Mouse (Mus musculus): ENCODE results near the gene Dlg1.
"Not testable (repeated sequence)": the region's sequence is repeated elsewhere in the genome, so short reads cannot be mapped to it uniquely, and the experiment has no call there.

The Dlg1 gene

GRCm38 (mm10) chr16:31657502-31657901 lies 5.7 kb upstream of the Dlg1 start:
- no peak for DNase-seq

DNA sequence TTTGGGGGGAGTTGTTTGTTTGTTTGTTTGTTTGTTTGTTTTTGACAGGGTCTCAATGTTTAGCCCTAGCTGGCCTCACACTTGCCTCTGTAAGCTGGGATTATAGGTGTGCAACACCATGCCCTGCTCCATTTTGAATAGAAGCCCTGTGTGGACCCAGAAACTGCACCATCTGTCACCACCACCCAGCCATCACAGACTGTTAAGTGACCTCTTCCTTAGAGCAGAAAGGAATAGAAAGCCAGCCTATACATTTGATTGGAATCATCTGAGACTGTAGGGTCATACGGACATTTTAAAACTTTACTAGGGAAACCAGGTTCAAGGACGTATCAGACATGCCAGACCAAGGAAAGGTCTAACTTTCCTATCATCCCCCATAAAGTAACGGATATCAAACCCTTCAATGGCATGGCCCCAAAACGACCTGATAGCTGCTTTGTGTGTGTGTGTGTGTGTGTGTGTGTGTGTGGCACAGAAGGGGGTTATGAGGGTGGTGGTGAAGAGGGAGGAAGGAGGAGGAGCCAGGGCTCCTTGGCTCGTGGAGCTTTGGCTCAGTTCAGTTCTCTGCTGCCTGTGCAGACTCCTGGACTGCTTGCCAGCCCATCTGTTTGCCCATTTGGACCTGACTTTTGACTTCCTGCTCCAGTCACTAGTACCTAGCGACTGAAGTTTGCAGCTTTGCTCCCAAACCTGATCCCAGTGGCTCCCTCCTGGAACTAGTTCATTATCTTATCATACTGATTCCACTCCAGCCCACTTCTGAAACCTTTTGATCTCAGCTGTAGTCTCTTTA lies 4.5 kb upstream of the Dlg1 start:
- DNase-seq = no peak

- no peak for DNase-seq
Measured at GRCm38 (mm10) chr16:31659453-31659852, 3.8 kb upstream of the Dlg1 start.

GRCm38 (mm10) chr16:31662556-31663378 lies 476 bp upstream of the Dlg1 start:
- no peak for DNase-seq

- no peak for DNase-seq
Measured at GRCm38 (mm10) chr16:31664287-31664597, 999 bp downstream of the Dlg1 start.

DNA sequence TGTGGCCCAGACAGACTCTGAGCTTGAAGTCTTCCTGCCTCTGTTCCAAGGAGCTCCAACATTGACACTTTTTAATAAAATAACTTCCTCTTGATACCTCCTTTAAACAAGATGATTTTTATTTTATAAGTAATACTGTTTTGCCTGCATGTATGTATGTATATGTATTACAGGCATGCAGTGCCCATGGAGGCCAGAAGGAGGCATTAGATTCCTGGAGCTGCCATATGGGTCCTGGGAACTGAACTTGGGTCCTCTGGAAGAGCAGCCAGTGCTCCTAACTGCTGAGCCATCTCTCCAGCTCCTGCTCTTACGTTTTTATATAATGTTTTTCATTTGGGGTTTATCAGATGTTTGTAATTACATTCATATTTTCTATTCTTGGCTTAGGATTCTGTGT lies 9.0 kb downstream of the Dlg1 start:
- DNase-seq = no peak

GRCm38 (mm10) chr16:31677463-31677862 lies 14.2 kb downstream of the Dlg1 start:
- no peak for DNase-seq

DNA sequence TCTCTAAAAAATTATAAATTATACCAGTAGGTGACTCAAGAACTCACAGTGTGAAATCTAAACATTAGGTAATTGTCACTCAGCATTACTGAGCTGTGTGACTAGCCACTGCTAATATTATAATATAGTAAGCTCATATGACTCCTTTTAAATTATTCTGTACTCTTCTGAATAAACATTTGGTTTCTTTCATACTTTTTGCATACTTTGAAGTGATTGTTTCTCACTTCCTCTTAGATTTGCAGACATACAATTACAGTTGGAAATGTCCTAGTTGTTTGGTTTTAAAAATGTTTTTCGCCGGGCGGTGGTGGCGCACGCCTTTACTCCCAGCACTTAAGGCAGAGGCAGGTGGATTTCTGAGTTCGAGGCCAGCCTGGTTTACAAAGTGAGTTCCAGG lies 19.0 kb downstream of the Dlg1 start:
- DNase-seq = no peak

- DNase-seq = no peak
Measured at GRCm38 (mm10) chr16:31683670-31684430, 20.6 kb downstream of the Dlg1 start.

DNA sequence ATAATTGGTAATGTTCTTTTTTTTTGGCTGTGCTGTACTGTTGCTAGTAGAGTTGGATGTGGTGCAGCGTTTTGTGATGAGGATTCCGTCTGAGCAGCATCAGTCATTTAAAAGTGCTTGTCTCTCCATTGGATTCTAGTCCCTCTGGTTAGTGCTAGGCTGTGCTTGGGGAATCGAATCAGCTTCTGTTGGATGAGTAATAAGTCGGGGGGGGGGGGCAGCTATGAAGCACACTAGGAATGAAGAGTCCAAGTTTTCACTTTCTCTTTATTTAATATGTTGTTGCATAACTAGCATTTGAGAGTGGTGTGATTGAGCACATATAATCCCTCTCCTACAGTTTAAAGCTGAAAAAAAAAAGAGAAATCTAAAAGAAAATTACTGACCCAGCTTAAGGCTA lies 21.5 kb downstream of the Dlg1 start:
- no peak for DNase-seq

DNA sequence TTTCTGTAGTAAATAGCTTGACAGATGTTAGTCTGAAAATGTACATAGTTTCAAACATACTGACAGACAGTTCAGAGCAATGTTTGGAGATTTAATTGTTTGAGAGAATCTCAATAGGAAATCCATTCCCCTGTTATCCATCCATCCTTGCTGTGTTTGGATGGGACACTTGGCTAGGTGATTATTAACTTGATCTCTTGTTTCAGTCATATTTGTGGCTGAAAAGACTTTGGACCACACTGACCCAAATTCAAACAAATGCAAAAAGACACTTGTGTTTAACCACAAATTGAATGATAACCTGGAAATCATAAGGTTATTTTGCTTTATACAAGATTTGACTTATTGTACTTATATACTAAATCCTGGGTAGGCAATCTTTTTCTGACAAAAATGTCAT lies 24.5 kb downstream of the Dlg1 start:
- no peak for DNase-seq

GRCm38 (mm10) chr16:31695286-31696020 lies 32.2 kb downstream of the Dlg1 start:
- DNase-seq = no peak

DNA sequence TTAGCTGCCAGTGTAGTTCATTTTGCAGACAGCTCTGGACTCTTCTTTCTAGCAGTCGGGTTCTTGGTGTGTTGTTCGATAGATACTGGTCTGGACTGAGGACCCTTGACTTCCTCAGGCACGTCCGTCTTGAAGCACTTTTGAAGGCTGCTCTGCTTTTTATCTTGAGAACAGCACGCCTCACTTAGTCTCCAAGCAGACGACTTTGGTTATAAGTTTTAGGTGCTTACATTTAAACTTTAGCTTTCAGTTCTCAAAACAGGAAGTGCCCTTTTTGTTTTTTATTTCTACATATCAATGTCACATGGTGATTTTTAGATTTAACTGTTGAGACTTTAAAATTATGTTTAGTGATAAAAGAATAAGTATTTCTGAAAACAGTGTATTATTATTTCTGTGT lies 33.1 kb downstream of the Dlg1 start:
- no peak for DNase-seq

DNA sequence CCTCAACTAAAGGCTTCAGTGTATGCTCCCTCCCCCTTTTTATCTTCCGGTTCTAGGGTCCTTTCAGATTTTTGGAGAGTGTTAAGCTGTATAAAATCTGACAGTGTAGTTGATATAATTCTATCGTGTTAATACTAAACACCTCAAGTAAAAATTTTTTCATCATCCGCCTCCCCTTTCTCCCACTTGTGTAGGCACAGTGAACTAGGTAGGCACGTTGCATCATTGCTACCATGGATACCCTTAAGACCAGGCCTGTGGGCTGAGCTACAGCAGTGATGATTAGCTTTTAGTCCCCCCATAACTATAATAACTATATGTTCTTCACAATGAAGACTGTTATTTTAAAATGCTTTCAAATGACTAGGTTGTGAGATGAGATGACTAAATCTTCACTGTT lies 34.1 kb downstream of the Dlg1 start:
- DNase-seq = no peak

GRCm38 (mm10) chr16:31705213-31705612 lies 42.0 kb downstream of the Dlg1 start:
- DNase-seq = no peak

DNA sequence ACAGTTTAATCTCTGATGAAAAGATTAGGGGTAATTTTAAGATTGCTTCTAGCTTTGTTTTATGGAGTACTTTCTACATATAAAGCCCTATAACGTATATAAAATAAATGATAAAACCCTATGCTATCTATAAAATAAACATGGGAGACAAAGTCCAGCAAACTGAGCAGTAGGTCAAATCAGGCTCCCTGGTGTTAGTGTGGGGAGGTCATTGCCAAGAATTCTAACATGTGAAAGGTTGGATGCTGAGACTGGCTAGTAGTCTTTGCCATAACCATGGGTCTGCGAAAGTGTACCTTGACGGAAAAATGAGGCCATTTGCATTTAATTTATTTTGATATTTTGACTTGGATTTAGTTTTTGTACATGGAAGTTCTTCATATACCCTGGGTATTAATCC lies 42.7 kb downstream of the Dlg1 start:
- no peak for DNase-seq

GRCm38 (mm10) chr16:31707326-31707725 lies 44.1 kb downstream of the Dlg1 start:
- no peak for DNase-seq

GRCm38 (mm10) chr16:31722991-31723390 lies 59.7 kb downstream of the Dlg1 start:
- DNase-seq = no peak

DNA sequence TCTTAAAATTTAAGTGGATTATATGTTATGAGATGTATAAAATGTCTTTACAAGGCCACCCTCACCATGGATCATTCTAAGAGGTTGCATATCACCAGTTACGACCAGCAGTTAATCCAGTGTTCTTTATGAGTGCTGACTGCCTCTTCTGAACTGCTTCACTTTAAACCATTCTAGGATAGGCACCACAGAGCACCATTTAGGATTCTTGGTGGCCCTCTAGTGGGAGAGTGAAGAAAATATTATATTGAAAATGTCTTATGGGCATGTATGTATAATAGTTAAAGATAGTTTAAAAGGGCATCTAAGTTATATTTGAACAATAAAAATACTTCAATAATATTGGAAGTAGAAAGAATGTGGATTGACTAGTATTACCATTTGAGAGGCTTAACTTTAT lies 60.9 kb downstream of the Dlg1 start:
- DNase-seq = no peak

DNA sequence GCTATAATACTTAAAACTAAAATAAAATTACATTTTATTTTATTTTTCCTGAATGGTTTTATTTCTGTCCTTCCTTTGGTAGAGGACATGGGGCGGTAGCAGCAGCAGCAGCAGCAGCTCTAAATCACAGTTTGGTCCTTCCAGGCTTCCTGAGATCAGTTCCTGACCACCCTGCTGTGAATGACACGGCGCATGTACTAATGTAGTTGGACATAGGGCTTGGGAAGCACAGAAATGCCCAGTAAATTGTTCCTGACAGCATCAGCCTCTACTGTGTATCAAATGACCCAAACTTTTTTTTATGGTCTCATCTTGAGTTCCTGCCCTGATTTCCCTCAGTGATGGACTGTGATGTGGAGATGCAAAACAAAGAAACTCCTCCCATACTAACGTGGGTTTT lies 61.6 kb downstream of the Dlg1 start:
- no peak for DNase-seq

DNA sequence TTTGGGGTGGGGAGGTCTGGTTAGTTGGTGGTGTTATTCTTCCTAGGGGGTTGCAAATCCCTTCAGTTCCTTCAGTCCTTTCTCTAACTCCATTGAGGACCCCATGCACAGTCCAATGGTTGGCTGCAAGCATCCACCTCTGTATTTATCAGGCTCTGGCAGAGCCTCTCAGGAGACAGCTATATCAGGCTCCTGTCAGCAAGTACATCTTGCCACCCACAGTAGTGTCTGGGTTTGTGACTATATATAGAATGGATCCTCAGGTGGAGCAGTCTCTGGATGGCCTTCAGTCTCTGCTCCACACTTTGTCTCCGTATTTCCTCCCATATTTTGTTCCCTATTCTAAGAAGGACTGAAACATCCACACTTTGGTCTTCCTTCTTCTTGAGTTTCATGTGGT lies 67.7 kb downstream of the Dlg1 start:
- DNase-seq = not testable (repeated sequence)

- DNase-seq = no peak
Measured at GRCm38 (mm10) chr16:31737081-31737480, 73.8 kb downstream of the Dlg1 start.

- no peak for DNase-seq
Measured at GRCm38 (mm10) chr16:31737761-31738160, 74.5 kb downstream of the Dlg1 start.

Data from right cerebral cortex, postnatal 4 days (tissue).